Mouse (Mus musculus): ENCODE data around the gene Unc5b. TPM values are rescaled to one million over a fixed set of nuclear protein-coding genes. Genes with fewer than 3 reads are reported as not detected.

The Unc5b gene
- polyA plus RNA-seq (2012; rRNA removed; ENCODE audit: low replicate concordance) = 7.8 and 12.9 TPM in 2 replicates

DNA sequence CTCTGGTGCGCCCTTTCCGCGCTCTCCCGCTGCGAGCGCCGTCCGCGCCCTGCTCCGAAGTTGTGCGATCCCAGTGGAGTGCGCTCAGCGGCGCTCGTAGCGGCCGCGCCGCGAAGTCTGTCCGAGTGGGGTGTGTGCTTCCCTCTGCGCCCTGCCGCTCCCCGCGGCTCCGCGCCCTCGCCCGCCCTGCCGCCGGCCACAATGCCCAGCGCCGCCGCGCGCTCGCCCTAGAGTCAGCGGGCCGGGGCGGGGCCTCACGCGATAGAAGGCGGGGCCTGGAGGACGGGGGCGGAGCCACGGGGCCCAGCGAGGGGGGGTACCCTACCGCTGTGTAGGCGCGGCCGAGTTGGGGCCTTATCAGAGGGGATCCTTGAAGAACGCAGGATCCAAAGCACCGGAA lies at the start of gene Unc5b:
Unc5b (minus strand) TSS at position 203 of the 400 bp plus-strand sequence.

DNA sequence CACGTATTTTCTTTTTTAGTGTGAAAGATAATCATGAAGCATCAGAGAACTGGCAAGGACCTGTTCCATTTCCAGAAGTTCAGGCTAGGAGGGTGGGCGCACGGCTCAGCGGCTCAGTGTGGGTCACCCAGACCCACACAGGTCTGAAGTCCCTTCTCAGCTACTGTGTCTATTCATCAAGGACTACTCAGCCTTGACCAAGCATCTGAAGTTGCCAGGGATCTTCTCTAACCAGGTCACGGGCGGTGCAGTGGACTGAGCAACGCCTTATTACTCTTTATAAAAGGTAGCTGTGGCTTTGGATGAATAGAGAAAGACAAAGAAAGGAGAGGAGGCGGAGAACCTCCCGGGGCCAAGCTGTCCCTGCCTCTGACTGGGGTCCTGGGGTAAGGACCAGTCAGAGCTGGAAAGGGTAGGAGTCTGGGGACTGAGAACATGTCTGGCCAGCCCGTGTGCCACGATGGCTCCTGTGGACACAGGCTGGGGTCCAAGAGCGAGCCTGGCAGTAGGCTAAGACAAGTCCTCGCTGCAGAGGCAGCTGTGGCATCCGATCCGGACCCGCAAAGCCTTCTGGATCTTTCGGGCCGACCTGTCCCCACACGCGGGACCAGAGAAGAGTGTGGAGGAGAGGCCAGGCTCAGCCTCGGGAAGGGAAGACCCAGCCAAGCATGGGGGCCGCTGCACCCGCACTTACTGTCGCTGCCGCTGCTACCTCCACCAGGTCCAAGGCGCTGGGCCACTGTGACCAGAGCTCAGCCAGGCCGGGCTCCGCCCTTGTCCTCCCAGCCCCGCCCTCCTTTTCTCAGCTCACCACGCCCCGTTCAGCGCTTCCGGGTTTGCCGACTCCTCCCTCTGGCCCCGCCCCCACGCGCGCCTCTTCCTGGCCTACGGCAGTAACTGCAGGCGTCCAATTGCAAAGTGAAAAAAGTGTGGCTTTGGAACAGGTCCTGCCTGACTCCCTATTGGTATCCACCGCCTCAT lies 79.1 kb downstream of the Unc5b start, which contains the start of gene Slc29a3:
Slc29a3 (minus strand) TSS at position 755 of the 981 bp plus-strand sequence.

Other genes with a start within 250 kb of the Unc5b start
- 2.6 and 3.9 TPM in 2 replicates for gene Cdh23, start 135.1 kb downstream of the Unc5b start, polyA plus RNA-seq (2012; rRNA removed; ENCODE audit: low replicate concordance)
- 18.4 and 19.8 TPM in 2 replicates for gene Slc29a3, start 78.8 kb downstream of the Unc5b start, polyA plus RNA-seq (2012; rRNA removed; ENCODE audit: low replicate concordance)

Data from mammary gland, adult 2 months (tissue).